Mouse (Mus musculus): ENCODE data around the gene Slc8b1. TPM values are rescaled to one million over a fixed set of nuclear protein-coding genes. Genes with fewer than 3 reads are reported as not detected.
A peak's percentile ranks its signal among the peaks of the same experiment; 100 is the strongest.

Gene Slc8b1
- polyA plus RNA-seq, 1 experiment from 2014 or later, result 1.9 TPM

GRCm38 (mm10) chr5:120566101-120566500 is 55.1 kb downstream of the Slc8b1 start:
- 9% methylated on average over 5 of the region's 5 CpGs for WGBS
- H3K4me2 ChIP-seq (ENCODE audit: low read length), result peak overlapping the region; percentile 23
- no peak overlapping the region for H3K4me3 ChIP-seq (replicated peaks; ENCODE audit: low read length)
- H3K9me3 ChIP-seq (ENCODE audit: control insufficient read depth, low read length), result no peaks in the 10 kb centered on the region
- ATAC-seq, result peak; percentile 82
- no peaks in the 10 kb centered on the region; the same call in 1 of the 2 replicates for H3K36me3 ChIP-seq (ENCODE audit: control insufficient read depth, insufficient read depth)
- peaks cover 64% of the 10 kb centered on the region for H3K4me1 ChIP-seq (replicated peaks; ENCODE audit: control insufficient read depth, insufficient read depth, low read length)
- H3K27me3 ChIP-seq (replicated peaks; ENCODE audit: control insufficient read depth, insufficient read depth, low read length), result no peaks in the 10 kb centered on the region
- H3K27ac ChIP-seq (ENCODE audit: low read length), result peak overlapping the region; percentile 91
- H3K9ac ChIP-seq (replicated peaks; ENCODE audit: low read depth, low read length), result peak overlapping the region; percentile 12

- ATAC-seq, result 0 out of 2 replicates have a peak, but pooled peaks have one; percentile 1
- Histone ChIP-seq H3K9me3 (ENCODE audit: control insufficient read depth, low read length) (no peaks in the 10 kb centered on the region), H3K27ac (ENCODE audit: low read length) (peak overlapping the region; percentile 91), H3K27me3 (replicated peaks; ENCODE audit: control insufficient read depth, insufficient read depth, low read length) (no peaks in the 10 kb centered on the region), H3K4me3 (replicated peaks; ENCODE audit: low read length) (no peak overlapping the region), H3K4me1 (replicated peaks; ENCODE audit: control insufficient read depth, insufficient read depth, low read length) (peaks cover 65% of the 10 kb centered on the region), H3K9ac (replicated peaks; ENCODE audit: low read depth, low read length) (peak overlapping the region; percentile 5; the same call in 1 of the 2 replicates), H3K4me2 (ENCODE audit: low read length) (no peak overlapping the region; the same call in none of the 2 replicates), H3K36me3 (ENCODE audit: control insufficient read depth, insufficient read depth) (no peaks in the 10 kb centered on the region; the same call in 1 of the 2 replicates)
- WGBS, result 28% methylated on average over 9 of the region's 9 CpGs
Measured at GRCm38 (mm10) chr5:120566681-120567252, 55.8 kb downstream of the Slc8b1 start.

- WGBS, result 10% methylated on average over 21 of the region's 21 CpGs
- H3K4me1 ChIP-seq (replicated peaks; ENCODE audit: control insufficient read depth, insufficient read depth, low read length), result peaks cover 67% of the 10 kb centered on the region
- ATAC-seq, result peak; percentile 19
- peak overlapping the region; percentile 5; the same call in 1 of the 2 replicates for H3K9ac ChIP-seq (replicated peaks; ENCODE audit: low read depth, low read length)
- H3K27ac ChIP-seq (ENCODE audit: low read length), result peak overlapping the region; percentile 91
- H3K4me3 ChIP-seq (replicated peaks; ENCODE audit: low read length), result no peak overlapping the region
- H3K9me3 ChIP-seq (ENCODE audit: control insufficient read depth, low read length), result no peaks in the 10 kb centered on the region
- H3K27me3 ChIP-seq (replicated peaks; ENCODE audit: control insufficient read depth, insufficient read depth, low read length), result no peaks in the 10 kb centered on the region
- no peaks in the 10 kb centered on the region for H3K36me3 ChIP-seq (ENCODE audit: control insufficient read depth, insufficient read depth)
- H3K4me2 ChIP-seq (ENCODE audit: low read length), result peak overlapping the region; percentile 34
Measured at GRCm38 (mm10) chr5:120567253-120567701, 56.3 kb downstream of the Slc8b1 start.

GRCm38 (mm10) chr5:120567761-120568211 is 56.8 kb downstream of the Slc8b1 start:
- peak overlapping the region; percentile 37; the same call in 1 of the 2 replicates for H3K9ac ChIP-seq (replicated peaks; ENCODE audit: low read depth, low read length)
- H3K9me3 ChIP-seq (ENCODE audit: control insufficient read depth, low read length), result no peaks in the 10 kb centered on the region
- 10% methylated on average over 14 of the region's 14 CpGs for WGBS
- peak overlapping the region; percentile 34 for H3K4me2 ChIP-seq (ENCODE audit: low read length)
- ATAC-seq, result peak; percentile 46; the same call in 1 of the 2 replicates
- H3K27me3 ChIP-seq (replicated peaks; ENCODE audit: control insufficient read depth, insufficient read depth, low read length), result no peaks in the 10 kb centered on the region
- no peak overlapping the region for H3K4me3 ChIP-seq (replicated peaks; ENCODE audit: low read length)
- peaks cover 67% of the 10 kb centered on the region for H3K4me1 ChIP-seq (replicated peaks; ENCODE audit: control insufficient read depth, insufficient read depth, low read length)
- H3K27ac ChIP-seq (ENCODE audit: low read length), result peak overlapping the region; percentile 91
- no peaks in the 10 kb centered on the region for H3K36me3 ChIP-seq (ENCODE audit: control insufficient read depth, insufficient read depth)

- WGBS, result 23% methylated on average over 9 of the region's 9 CpGs
- Histone ChIP-seq H3K4me2 (ENCODE audit: low read length) (peak overlapping the region; percentile 34; the same call in 1 of the 2 replicates), H3K4me1 (replicated peaks; ENCODE audit: control insufficient read depth, insufficient read depth, low read length) (peaks cover 66% of the 10 kb centered on the region), H3K27ac (ENCODE audit: low read length) (peak overlapping the region; percentile 91), H3K27me3 (replicated peaks; ENCODE audit: control insufficient read depth, insufficient read depth, low read length) (no peaks in the 10 kb centered on the region), H3K9ac (replicated peaks; ENCODE audit: low read depth, low read length) (peak overlapping the region; percentile 33; the same call in 1 of the 2 replicates), H3K36me3 (ENCODE audit: control insufficient read depth, insufficient read depth) (no peaks in the 10 kb centered on the region), H3K4me3 (replicated peaks; ENCODE audit: low read length) (no peak overlapping the region), H3K9me3 (ENCODE audit: control insufficient read depth, low read length) (no peaks in the 10 kb centered on the region)
- ATAC-seq, result peak; percentile 19; the same call in 1 of the 2 replicates
Measured at GRCm38 (mm10) chr5:120568336-120568768, 57.4 kb downstream of the Slc8b1 start.

- Histone ChIP-seq H3K4me2 (ENCODE audit: low read length) (no peak overlapping the region), H3K9me3 (ENCODE audit: control insufficient read depth, low read length) (no peaks in the 10 kb centered on the region), H3K27me3 (replicated peaks; ENCODE audit: control insufficient read depth, insufficient read depth, low read length) (no peaks in the 10 kb centered on the region), H3K4me3 (replicated peaks; ENCODE audit: low read length) (no peak overlapping the region), H3K36me3 (ENCODE audit: control insufficient read depth, insufficient read depth) (no peaks in the 10 kb centered on the region), H3K27ac (ENCODE audit: low read length) (peak overlapping the region; percentile 91), H3K4me1 (replicated peaks; ENCODE audit: control insufficient read depth, insufficient read depth, low read length) (peaks cover 64% of the 10 kb centered on the region), H3K9ac (replicated peaks; ENCODE audit: low read depth, low read length) (no peak overlapping the region)
- WGBS, result 90% methylated on average over 4 of the region's 4 CpGs
- ATAC-seq, result no peak
Measured at GRCm38 (mm10) chr5:120568964-120569363, 58.0 kb downstream of the Slc8b1 start.

- 94% methylated on average over 3 of the region's 3 CpGs for WGBS
- Histone ChIP-seq H3K4me3 (replicated peaks; ENCODE audit: low read length) (no peak overlapping the region), H3K9me3 (ENCODE audit: control insufficient read depth, low read length) (no peaks in the 10 kb centered on the region), H3K27me3 (replicated peaks; ENCODE audit: control insufficient read depth, insufficient read depth, low read length) (no peaks in the 10 kb centered on the region), H3K36me3 (ENCODE audit: control insufficient read depth, insufficient read depth) (no peaks in the 10 kb centered on the region), H3K4me2 (ENCODE audit: low read length) (no peak overlapping the region), H3K9ac (replicated peaks; ENCODE audit: low read depth, low read length) (no peak overlapping the region), H3K4me1 (replicated peaks; ENCODE audit: control insufficient read depth, insufficient read depth, low read length) (peaks cover 61% of the 10 kb centered on the region), H3K27ac (ENCODE audit: low read length) (no peak overlapping the region)
- ATAC-seq, result no peak
Measured at GRCm38 (mm10) chr5:120569791-120570190, 58.8 kb downstream of the Slc8b1 start.

GRCm38 (mm10) chr5:120570289-120570897 is 59.4 kb downstream of the Slc8b1 start:
- WGBS, result 79% methylated on average over 11 of the region's 11 CpGs
- H3K9me3 ChIP-seq (ENCODE audit: control insufficient read depth, low read length), result no peaks in the 10 kb centered on the region
- no peaks in the 10 kb centered on the region for H3K27me3 ChIP-seq (replicated peaks; ENCODE audit: control insufficient read depth, insufficient read depth, low read length)
- peaks cover 55% of the 10 kb centered on the region for H3K4me1 ChIP-seq (replicated peaks; ENCODE audit: control insufficient read depth, insufficient read depth, low read length)
- no peak overlapping the region for H3K4me2 ChIP-seq (ENCODE audit: low read length)
- no peaks in the 10 kb centered on the region for H3K36me3 ChIP-seq (ENCODE audit: control insufficient read depth, insufficient read depth)
- no peak overlapping the region for H3K9ac ChIP-seq (replicated peaks; ENCODE audit: low read depth, low read length)
- H3K27ac ChIP-seq (ENCODE audit: low read length), result no peak overlapping the region
- no peak overlapping the region for H3K4me3 ChIP-seq (replicated peaks; ENCODE audit: low read length)
- ATAC-seq, result no peak

GRCm38 (mm10) chr5:120571056-120571740 is 60.2 kb downstream of the Slc8b1 start:
- Histone ChIP-seq H3K9ac (replicated peaks; ENCODE audit: low read depth, low read length) (no peak overlapping the region), H3K27me3 (replicated peaks; ENCODE audit: control insufficient read depth, insufficient read depth, low read length) (no peaks in the 10 kb centered on the region), H3K4me3 (replicated peaks; ENCODE audit: low read length) (no peak overlapping the region), H3K4me1 (replicated peaks; ENCODE audit: control insufficient read depth, insufficient read depth, low read length) (peaks cover 47% of the 10 kb centered on the region), H3K27ac (ENCODE audit: low read length) (no peak overlapping the region), H3K9me3 (ENCODE audit: control insufficient read depth, low read length) (no peaks in the 10 kb centered on the region), H3K36me3 (ENCODE audit: control insufficient read depth, insufficient read depth) (no peaks in the 10 kb centered on the region), H3K4me2 (ENCODE audit: low read length) (no peak overlapping the region)
- no peak for ATAC-seq
- 57% methylated on average over 14 of the region's 14 CpGs for WGBS
